Mouse (Mus musculus) NIH3T3 (cell line): Measurements from ENCODE around the gene Anxa5.
A peak's percentile ranks its signal among the peaks of the same experiment; 100 is the strongest.

Experiments used
- DNase-seq: peaks from one replicate; pipeline ENCODE4 v3.0.0-alpha.2; 2012; ENCODE audit warnings: low read depth

Anxa5 gene

DNA sequence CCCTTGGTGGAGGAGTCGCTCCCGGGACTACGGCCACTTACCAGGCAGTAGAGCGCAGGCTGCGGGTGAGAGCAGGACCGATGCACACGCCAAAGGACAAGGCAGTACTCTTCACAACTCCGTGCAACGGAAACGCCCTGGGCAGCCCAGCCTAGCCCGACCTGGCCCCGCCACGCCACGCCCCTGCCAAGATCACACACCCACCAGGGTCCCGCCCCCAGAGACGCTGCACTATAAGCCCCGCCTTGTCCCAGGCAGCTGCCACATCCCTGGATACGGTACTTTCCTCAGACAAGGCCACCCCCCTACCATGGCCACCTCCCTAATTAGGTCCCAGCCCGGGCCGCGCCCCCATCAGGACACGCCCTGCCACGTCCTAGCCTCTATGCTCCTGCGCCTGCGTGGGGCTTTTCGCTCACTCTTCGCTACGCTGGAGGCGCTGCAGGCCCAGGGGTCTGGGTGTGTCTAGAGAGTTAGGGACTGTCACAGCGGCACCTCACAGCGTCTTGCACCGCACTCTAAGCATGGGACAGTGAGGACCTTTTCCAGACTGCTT lies at the start of gene Anxa5, which contains the start of gene 1810062G17Rik:
Gene Anxa5, minus strand, starts transcription at position 363 of the 556 bp plus-strand sequence.
Gene 1810062G17Rik, plus strand, starts transcription at position 406 of the 556 bp plus-strand sequence.
- DNase-seq = peak; percentile 99

DNA sequence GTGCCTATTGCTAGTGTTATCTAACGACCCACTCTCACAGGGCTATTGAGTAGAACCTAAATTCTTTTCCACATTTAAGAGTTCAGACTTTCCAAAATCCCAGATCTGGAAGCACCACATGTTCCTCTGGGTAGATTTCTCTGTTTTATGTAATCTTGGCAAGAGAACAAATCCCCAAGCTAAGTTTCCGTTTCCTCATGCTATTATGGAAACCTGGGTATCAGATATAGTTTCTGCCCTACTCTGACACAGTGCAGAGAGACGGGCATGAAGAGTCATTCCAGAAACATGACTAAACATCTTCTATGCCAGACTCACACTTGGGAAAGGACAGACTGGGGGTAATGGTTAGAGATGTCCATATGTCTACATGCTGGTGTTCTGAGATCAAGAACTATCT lies 48.8 kb upstream of the Anxa5 start:
- peak; percentile 58 for DNase-seq

DNA sequence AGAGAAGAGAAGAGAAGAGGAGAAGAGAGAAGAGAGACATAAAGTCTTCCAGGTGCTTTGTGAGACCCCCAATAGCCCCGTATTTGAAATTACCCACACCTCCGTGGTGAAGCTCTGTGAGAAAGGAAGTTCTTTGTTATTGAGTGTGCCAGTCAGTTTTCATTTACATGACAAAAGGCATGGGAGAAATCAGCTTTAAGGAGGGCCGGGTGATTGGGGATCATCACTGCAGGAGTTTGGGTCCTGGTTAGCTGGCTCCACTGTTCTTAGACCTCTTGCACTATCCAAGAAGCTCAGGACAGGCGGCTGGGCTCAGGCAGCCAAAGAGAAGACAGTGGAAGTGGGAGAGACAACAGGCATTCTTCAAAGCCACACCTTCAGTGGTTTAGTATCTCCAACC lies 46.4 kb upstream of the Anxa5 start:
- no peak for DNase-seq

DNA sequence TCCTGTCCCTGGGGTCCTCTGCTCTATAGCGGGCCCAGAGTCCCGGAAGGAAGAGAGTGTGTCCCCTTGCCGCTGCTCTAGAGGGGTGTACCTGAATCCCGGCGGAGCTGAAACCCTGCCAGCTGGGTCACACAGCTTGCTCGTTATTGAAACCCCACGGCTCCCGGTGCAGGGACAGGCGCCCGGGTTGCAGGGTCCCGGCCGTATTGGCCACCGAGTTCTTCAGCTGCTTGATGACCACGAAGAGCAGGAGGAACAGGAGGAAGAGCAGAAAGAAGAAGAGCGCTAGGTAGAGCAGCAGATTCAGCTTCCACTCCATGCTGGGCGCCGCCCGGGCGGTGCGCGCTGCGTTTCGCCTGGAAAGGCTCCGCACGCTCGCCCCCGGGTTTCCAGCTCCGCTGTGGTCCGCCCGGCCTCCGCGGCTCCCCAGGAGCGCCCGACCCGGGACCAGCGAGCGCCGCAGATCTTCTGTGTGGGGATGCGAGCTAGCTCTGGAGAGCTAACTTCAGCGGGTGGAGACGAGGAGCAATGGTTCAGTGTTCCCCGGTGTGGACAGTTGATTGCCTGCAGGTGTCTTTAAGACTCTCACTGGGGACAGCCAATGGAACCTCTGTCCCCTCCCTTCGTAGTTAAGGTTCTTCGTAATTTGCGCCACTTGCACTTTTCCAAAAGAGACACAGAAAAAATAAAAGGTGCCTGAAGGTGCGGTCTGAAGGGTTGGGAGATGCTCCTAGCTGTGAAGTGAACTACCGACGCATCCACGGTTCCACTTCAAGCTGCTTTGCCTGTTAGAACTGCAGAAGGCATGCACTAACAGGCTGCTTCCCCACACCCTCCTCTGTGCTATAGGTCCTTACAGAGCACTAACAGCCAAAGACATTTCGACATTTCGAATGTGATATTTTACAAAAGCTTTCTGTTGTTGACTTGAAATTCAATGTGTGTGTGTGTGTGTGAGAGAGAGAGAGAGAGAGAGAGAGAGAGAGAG lies 45.7 kb upstream of the Anxa5 start, which contains the start of gene Gm11549:
Gene Gm11549, minus strand, starts transcription at position 741 of the 988 bp plus-strand sequence.
- no peak for DNase-seq

DNA sequence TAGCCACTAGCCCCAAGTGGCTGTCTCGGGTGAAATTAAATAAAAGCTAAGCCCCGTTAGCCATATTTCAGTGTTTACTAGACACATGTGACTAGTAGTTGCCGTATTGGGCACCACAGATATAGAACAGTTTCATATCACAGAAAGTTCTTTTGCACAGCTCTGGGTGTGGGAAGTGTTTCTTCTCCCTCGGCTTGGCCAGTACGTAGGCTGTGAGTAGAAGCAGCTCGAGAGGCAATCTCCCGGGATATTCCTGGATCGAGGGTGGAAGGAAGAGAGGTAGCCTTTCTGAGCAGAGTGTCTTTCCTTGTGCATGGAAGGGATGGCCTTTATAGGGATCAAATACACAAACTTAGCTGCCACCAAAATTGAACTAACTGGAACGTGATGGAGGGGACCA lies 40.5 kb upstream of the Anxa5 start:
- no peak for DNase-seq

DNA sequence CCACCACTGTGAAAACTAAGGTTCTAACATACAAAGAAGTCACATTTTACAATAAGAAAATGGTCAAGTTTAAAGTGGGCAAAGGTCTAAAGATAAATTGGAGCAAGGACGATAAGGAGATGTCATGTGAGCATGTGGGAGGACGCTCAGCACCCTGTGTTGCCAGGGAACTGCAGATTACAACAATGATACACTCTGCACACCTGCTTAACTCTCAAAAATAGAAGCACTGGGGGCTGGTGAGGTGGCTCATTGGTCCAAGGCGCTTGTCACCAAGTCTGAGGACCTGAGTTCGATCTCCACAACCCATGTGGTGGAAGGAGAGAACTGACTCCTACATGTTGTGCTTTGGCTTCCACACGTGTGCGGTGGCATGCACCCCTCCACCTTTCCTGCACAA lies 35.8 kb upstream of the Anxa5 start:
- no peak for DNase-seq

DNA sequence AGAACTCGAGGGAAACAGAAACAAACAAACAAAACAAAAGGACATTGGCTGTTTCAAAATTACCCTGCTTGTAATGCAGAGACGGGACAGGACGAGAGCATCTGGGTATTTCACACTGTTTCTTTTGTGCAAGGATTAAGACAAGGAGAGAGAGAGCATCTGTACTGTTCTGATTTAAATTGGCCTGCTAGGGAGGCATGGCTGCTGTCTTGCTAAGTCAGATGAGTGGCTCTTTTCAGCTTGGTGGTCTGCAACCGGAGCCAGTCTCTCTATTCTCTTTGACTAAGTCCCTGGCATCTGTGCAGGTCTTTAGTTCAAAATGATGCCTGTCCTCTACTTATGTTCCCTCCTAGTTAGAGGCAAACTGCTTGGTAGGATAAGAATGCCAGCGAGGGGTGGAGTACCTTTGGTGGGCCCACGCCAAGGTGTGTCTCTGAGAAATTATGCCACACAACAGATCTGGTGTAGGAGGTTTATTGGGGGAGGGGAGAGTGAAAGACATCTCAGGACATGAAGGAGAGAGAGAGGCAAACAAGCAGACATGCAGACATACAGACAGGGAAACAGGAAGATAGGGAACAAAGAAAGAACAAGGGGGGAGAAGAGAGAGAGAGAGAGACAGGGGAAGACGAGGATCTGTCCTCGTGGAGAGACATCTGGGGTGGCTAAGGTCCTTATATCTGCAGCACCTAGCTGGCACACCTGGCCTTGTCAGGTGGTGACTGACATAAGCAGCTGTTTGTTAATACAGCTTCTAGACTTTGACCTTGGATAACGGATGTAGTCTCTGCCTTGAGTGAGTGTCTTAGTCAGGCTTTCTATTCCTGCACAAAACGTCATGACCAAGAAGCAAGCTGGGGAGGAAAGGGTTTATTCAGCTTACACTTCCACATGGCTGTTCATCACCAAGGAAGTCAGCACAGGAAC lies 30.4 kb upstream of the Anxa5 start:
- no peak for DNase-seq

DNA sequence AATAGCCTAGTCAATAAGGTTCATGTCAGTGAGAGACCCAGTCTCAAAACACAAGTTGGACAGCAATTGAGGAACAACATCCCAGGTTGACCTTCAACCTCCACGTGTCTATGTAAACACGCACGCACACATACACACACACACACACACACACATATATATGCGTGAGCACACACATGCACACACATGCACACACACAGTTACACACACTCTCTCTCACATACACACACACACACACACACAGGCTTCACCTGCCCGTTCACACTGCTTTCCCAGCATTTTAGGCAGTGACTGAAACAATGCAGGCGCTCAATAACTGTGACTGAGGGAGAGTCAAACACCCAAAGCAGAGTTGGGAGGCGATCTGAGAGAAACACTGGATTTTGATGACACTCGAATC lies 29.6 kb upstream of the Anxa5 start:
- DNase-seq = no peak

DNA sequence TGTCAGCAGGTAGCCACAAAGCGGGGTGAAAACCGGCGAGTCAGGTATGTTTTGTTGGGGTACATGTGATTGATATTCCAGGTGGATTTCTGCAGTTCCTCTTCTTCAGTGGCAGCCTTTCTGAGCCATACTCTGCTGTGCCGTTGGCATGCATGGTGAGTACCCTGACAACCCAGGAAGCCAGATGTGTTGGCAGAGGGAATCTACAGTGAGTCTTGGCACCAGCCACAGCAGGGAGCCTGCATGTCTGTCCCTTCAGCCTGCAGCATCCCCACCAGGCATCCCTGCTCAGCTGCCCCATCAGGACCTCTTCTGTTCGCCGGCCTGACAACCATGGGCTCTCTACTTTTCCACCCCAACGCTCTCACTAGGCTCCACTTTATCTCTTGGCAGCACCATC lies 25.9 kb upstream of the Anxa5 start:
- DNase-seq = no peak

DNA sequence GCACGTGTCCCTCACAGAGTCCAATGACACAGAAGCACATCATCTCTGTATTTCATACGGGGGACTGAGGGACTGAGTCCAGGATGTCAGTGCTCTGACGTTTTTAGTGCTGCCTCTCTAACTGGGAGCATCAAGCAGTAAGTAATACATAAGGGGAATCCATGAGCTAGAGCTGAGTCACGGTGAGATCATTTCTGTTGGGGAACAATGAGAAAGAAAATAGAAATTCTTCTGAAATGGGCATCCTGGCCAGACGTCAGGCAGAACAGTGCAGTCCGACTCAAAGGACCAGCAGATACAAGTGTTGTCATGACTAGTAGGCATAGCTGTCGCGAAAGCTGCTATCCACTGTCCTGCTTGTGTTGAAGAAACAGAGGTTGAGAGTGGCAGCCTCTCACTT lies 25.3 kb upstream of the Anxa5 start:
- peak; percentile 82 for DNase-seq

DNA sequence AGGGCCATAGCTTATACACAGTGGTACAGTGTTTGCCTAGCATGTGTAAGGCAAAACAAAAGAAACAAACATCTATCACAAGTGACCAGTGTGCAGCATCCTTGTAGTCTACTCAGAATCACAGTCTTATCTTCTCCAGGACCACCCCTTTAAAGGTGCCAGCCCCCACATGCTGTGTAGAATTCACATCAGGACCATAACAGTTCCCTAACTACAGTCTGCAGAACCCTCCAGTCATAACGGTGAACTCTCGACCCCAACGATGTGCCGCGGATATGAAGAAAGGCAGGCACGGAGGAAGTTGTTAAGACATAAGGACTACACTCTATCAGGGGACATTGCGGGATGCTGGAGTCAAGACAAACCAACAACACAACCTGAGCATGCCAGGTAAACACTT lies 23.7 kb upstream of the Anxa5 start:
- DNase-seq = no peak

DNA sequence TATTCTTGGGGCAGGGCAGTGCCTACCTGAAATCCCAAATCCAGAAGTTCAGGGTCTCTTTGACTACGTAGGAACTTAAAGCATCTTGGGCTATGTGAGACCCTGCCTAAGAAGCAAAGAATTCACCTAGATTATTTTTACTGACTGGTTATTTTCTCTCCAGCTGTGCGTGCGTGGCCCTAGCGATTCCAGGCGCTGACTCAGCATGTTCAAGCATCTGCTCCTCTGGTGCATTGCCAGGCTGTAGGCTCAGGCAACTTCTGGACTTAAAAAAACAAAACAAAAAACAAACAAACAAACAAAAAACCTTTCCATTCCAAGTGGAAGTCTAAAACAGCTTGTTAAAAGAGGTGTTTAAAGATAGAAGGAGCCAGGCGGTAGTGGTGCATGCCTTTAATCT lies 22.5 kb upstream of the Anxa5 start:
- DNase-seq = peak; percentile 40

DNA sequence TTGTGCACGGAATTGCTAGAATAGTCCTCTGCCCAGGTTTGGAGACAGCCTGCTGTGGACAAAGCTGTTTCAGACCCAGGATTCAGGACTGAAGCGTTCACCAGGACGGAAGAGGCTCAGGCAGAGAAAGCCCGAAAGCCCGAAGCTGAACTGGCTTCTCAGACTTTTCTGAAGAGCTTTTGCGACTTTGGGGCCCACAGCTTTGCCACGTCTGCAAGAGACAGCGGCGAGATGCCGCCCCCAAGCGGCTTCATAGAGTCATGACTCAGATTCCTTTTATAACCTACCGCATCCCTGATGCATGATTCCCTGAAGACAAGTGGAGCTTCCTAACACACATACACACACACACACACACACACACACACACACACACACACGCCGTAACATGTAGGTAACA lies 21.1 kb upstream of the Anxa5 start:
- peak; percentile 92 for DNase-seq

DNA sequence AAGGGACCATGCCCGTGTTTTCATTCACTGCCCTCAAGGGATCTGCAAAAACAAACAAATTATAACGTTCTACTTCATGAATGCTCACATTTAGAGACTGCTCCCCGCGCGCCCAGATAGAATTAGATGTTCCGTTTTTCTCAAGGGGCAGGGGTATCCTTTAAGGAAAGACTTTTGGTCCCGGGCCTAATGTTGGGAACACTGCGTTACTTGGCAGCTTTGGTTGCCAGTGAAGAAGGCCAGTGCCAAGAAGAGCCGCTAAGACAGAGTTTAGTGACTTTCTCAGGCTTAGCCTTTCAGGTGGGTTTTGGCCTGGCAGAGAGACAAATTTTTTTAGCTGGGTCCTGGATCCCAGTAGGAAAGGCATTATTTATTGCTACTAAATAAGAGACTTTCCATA lies 20.6 kb upstream of the Anxa5 start:
- no peak for DNase-seq

DNA sequence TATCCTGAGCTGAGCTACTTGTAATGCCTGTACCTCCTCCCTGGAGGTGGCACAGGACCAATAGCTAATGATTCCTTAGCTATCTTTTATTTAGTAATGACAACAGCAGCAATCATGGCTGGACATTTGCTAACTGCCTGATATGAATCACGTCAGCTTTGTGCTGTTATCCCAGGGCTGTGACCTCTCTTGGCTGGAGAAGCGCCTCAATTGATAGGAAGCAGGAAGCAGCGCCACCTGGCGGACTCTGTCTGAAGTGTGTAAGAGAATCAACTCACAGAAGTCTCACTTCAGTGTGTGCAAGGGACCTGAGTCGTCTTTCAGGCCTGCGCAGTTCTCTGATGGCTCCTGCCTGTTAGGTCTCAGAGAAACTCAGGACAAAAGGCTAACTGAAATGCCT lies 19.7 kb upstream of the Anxa5 start:
- DNase-seq = peak; percentile 97

DNA sequence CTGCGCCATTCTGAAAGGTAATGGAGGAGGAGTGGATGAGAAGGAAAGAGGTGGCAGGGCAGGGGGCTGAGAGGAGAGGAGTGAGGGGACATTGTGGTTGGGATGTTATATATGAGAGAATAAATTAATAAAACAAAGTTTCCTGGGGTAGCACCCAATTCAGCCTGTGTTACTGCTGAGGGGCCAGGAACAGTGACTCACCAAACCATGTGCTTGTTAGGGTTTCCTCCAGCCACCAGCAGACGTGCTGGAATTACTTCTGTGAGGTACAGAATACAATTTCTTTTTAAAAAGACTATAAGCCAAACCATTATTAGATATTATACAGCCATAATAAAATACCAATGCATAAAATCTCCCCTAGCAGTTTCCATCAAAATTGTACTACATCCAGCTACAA lies 18.9 kb upstream of the Anxa5 start:
- DNase-seq = no peak

DNA sequence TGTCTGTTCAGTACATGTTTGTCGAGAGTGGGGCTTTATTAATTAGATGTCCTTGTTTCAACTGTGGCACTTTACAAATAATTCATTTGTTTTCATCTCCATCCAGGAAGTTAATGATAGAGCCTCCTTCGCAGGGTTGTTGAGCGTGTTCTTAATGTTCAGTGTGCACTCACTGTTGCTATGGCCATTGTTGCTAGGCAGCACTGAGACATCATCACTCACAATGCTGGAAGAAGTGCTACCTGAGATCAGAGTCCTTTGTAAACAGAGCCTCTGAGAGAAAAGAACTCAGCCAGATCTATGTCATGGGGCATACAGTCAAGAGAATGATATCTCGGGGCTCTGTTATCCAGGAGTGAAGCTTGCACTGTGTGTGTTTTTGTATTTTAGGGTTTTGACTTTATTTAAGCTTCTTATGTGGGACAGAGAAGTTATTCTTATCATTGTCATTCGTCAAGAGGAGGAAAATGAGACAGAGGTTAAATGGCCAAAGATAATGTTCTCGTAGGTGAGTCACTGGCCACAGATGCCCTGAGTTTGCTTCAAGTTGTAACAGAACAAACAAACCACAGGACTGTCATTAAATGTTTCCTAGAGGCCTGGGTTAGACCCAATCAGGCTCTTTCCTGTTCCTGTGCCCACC lies 18.1 kb upstream of the Anxa5 start:
- no peak for DNase-seq

DNA sequence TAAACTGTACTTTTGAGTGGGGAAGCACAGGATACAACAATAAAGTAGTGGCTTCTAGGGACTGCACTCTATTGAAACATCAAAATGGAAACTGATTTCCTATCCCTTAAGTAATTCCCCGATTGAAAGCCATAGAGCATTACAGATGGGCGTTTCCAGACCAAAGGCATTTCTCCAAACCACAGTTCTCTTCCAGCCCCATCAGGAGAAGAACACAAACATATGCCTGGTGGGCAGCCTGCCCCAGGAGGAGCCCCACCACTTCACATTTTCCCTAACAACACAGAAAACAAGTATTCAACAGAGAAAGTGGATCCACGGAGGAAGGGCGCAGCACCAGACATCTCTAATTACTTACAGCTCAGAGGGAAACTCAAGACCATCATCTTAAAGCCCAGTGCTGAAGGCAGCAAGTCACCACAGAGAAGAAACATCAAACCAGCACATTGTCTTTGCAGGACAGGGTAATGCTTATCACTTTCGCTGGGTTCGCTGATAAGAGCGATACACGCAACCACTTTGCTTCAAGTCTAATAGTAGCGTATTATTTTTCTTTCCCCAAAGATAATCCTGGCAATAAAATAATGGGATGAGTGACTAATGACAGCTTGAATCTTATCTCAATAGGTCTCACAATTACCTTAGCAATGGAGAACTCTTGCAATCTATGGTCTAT lies 17.2 kb upstream of the Anxa5 start:
- DNase-seq = peak; percentile 78

DNA sequence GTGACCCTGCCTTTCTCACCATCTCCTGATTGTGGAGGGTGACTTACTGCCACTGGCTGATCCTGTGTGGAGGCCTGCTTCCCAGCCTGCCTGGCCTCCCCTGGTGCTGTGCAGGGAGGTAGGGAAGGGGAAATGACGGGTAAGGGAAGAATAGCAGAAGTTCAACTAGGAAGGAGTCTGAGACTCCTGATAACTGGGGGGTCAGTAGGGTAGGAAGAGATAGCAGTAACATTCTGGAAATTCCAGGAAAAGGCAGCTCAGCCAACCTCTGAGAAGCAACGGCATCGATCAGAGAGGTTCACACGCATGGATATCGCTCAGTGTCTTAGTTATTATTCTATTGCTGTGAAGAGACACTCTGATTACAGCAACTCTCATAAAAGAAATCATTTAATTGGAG lies 15.8 kb upstream of the Anxa5 start:
- DNase-seq = no peak

DNA sequence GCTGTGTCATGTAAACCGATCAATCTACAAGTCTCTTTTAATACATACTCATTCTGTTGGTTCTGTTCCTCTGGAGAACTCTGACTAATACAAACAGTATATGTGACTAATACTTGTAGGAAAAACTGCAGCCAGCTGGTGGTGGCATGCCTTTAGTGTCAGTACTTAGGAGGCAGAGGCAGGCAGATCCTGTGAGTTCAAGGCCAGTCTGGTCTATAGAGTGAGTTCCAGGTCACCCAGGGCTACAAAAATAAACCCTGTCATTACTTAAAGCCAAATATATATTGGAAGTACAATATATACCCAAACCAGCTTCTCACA lies 13.9 kb upstream of the Anxa5 start:
- DNase-seq = no peak

DNA sequence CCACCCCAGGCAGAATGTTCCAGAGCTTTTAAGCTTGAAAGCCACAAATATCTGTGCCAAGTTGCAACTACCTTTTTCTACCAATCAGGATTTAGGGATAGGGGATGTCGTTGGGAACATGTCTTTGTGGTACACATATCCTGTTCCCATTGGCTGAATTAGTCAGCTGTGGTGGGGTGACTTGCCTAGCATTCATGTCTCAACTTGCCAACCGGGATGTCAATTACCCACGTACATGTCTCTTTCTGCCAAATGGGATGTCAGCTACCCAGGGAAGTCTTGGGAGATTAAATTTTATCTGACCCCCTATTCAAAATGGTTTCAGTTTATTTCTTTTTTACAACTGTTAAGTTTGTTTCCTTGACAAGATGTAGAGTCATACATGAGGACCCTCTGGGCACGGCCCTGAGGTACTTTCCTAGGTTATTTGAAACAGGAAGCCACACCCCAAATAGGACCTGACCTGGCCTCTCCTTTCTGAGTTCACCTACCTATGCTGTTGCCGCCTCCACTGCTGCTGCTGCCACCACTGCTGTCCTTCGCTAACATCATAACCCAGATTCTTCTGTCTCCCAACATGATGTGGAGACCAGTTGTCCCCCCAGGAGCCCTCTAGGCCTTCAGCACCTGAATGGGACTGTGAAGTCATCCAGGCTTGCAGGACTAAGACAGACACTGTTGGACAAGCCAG lies 13.3 kb upstream of the Anxa5 start:
- DNase-seq = no peak
